In genomic region chr13:90914721-90915120, GRCm38 (mm10) we compare ENCODE assay signal across 22 mouse cellular contexts. TPM values are rescaled to one million over a fixed set of nuclear protein-coding genes. Genes with fewer than 3 reads are reported as not detected.
"Had no signal": no experiment of that assay in that cellular context is flagged by ENCODE, and none has a peak within 500 bp of the region (broad histone marks: within the 10 kb centered on the region; RNA-seq: fewer than 3 reads in every experiment).

No protein-coding gene starts in this region.

- H3K4me2 ChIP-seq: limb, embryonic 13.5 days; liver, embryonic 13.5 days; neural tube, embryonic 12.5 days; neural tube, embryonic 15.5 days had no signal

- H3K27ac ChIP-seq: limb, embryonic 13.5 days; liver, embryonic 13.5 days; neural tube, embryonic 12.5 days; stomach, postnatal 0 days had no signal

- H3K27me3 ChIP-seq: limb, embryonic 13.5 days; liver, embryonic 13.5 days; neural tube, embryonic 12.5 days; neural tube, embryonic 15.5 days had no signal

- H3K9ac ChIP-seq: limb, embryonic 13.5 days; liver, embryonic 13.5 days; neural tube, embryonic 12.5 days; neural tube, embryonic 15.5 days had no signal

- H3K4me3 ChIP-seq: limb, embryonic 13.5 days; liver, embryonic 13.5 days; neural tube, embryonic 12.5 days; neural tube, embryonic 15.5 days had no signal

- DNase-seq: kidney, adult 9 months; kidney, postnatal 14 days; kidney, postnatal 4 days; left cerebral cortex, postnatal 4 days; liver; liver, embryonic 13.5 days; lung, adult 2 months; lung, postnatal 14 days; lung, postnatal 4 days; midbrain, embryonic 14.5 days; right cerebral cortex, adult 18-20 months; right cerebral cortex, postnatal 14 days; right cerebral cortex, postnatal 4 days; thymus, adult 2 months; thymus, postnatal 14 days; thymus, postnatal 4 days had no signal

- H3K4me1 ChIP-seq: limb, embryonic 13.5 days; liver, embryonic 13.5 days; neural tube, embryonic 12.5 days had no signal

- H3K36me3 ChIP-seq: limb, embryonic 13.5 days; liver, embryonic 13.5 days; neural tube, embryonic 12.5 days; neural tube, embryonic 15.5 days had no signal

- H3K9me3 ChIP-seq: limb, embryonic 13.5 days; liver, embryonic 13.5 days; neural tube, embryonic 12.5 days; neural tube, embryonic 15.5 days had no signal

RNA-seq across cellular contexts. Expression of gene Atp6ap1l, which starts 9.6 kb away (rescaled TPM):
- polyA plus RNA-seq: kidney, embryonic 16.5 days; liver, embryonic 13.5 days; lung, adult 2 months; stomach, embryonic 14.5 days had no signal
